Mouse (Mus musculus): Measurements from ENCODE around the gene Matk. TPM values are rescaled to one million over a fixed set of nuclear protein-coding genes. Genes with fewer than 3 reads are reported as not detected.

Matk gene
- polyA plus RNA-seq, 2 experiments, result 6.8 to 9.9 TPM

DNA sequence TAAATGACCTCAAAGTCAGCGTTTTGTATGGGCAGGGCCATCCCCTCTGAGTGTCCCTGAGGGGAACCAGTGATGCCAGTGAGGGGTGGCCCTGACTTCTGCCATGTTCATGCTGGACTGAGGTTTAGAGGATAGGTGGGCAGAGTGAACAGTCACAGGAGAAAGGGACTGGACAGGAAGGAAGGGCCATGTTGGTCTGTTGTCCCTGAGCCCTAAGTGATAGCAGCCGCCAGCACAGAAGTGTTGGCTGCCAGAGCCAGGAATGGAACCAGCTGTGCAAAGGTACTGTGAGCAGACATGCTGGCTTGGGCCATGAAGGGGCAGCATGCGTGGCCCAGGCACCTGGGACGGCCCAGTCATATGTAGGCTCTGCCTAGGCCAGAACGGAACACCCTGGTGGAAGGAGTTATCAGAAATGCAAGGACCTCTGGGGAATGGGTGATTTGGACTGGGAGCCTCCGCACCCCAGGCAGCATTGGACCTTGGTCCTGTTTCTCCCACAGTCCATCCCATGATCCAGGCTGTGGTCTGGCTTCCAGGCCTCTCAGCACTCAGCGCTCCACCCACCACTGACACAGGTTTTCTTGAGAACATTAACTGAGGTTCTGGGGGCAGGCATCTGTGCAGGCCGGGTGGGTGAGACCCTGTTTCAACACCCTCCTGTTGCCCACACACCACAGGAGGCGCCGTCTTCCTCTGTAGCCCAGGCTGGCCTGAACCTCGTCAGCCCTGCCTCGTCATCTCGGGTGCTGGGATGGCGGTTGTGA, 47.0 kb downstream of the Matk start:
- TF ChIP-seq POLR2A (IDR thresholded peaks at IDR 0.05; ENCODE audit: borderline replicate concordance, extremely low read depth, insufficient read depth, insufficient read length), result no peak
- Histone ChIP-seq H3K4me3 (replicated peaks; ENCODE audit: low read length) (no peak overlapping the region), H3K4me1 (ENCODE audit: control insufficient read depth, insufficient read depth, low read length) (peaks cover 2% of the 10 kb centered on the region; the same call in 1 of the 2 replicates), H3K4me2 (replicated peaks; ENCODE audit: low read depth, low read length, severe bottlenecking) (no peak overlapping the region), H3K9me3 (ENCODE audit: control insufficient read depth, low read length) (no peaks in the 10 kb centered on the region), H3K27ac (replicated peaks; ENCODE audit: low read depth, low read length) (no peak overlapping the region), H3K36me3 (ENCODE audit: control insufficient read depth, insufficient read depth, low read length) (0 out of 2 replicates have a peak, but pooled peaks cover 3% of the 10 kb centered on the region), H3K27me3 (ENCODE audit: control insufficient read depth, insufficient read depth, low read length) (no peaks in the 10 kb centered on the region), H3K9ac (ENCODE audit: low read depth, low read length, severe bottlenecking) (no peak overlapping the region)
- ATAC-seq (ENCODE audit: low FRiP score, low read depth), result no peak
- WGBS, result 88% methylated on average over 14 of the region's 14 CpGs
- DNase-seq (ENCODE audit: low spot score), result no peak

DNA sequence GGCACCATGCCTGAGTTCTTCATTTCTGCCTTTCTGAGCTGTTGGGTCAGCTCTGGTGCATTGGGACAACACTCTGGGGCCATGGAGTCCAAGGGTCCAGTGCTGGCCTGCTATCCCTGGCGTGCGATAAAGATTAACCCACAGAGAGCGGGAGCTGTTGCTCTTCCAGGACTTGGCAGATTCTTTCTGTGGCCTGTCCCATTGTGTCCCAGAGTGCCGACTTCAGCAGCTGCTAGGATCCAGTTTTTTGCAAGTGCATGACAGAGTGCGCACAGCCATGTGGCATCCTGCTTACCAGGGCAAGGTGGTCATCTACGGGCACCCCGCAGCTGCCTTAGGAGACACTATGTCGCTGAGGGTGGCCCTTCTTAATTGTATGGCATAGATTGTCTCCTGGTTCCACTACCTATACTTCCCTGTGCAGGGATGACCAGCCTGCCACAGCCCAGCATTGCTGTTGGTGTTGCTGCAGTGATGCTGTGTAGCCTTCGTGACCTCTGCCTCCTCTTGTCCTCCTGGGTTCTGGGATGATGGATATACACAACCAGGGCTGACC, 47.7 kb downstream of the Matk start:
- 84% methylated on average over 9 of the region's 9 CpGs for WGBS
- Histone ChIP-seq H3K27me3 (ENCODE audit: control insufficient read depth, insufficient read depth, low read length) (no peaks in the 10 kb centered on the region), H3K36me3 (ENCODE audit: control insufficient read depth, insufficient read depth, low read length) (peaks cover 4% of the 10 kb centered on the region; the same call in 1 of the 2 replicates), H3K27ac (replicated peaks; ENCODE audit: low read depth, low read length) (no peak overlapping the region), H3K4me3 (replicated peaks; ENCODE audit: low read length) (no peak overlapping the region), H3K9ac (ENCODE audit: low read depth, low read length, severe bottlenecking) (no peak overlapping the region), H3K4me1 (ENCODE audit: control insufficient read depth, insufficient read depth, low read length) (no peaks in the 10 kb centered on the region), H3K4me2 (replicated peaks; ENCODE audit: low read depth, low read length, severe bottlenecking) (no peak overlapping the region), H3K9me3 (ENCODE audit: control insufficient read depth, low read length) (no peaks in the 10 kb centered on the region)
- no peak for TF ChIP-seq POLR2A (IDR thresholded peaks at IDR 0.05; ENCODE audit: borderline replicate concordance, extremely low read depth, insufficient read depth, insufficient read length)
- ATAC-seq (ENCODE audit: low FRiP score, low read depth) (no peak), DNase-seq (ENCODE audit: low spot score) (no peak)

DNA sequence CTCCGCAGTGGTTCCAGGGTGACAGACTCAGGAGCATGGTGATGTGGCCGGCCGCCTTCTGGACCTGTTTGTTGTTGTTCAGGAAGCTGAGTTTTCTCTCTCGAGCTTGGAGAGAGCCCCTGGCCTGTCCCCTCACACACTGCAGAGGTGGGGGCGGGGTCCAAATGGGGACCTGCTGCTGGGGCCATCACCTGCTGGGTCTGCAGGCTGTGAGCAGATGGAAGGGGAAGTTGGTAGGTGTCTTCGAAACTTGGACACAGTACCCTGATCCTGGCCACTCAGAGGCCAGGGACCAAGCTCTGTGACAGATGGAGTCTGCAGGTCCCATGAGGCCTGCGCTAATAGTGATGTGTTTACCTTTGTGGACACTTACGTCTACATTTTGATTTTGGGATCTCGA, 48.6 kb downstream of the Matk start:
- H3K27me3 ChIP-seq (ENCODE audit: control insufficient read depth, insufficient read depth, low read length), result no peaks in the 10 kb centered on the region
- H3K4me3 ChIP-seq (replicated peaks; ENCODE audit: low read length), result no peak overlapping the region
- H3K9ac ChIP-seq (ENCODE audit: low read depth, low read length, severe bottlenecking), result no peak overlapping the region
- H3K36me3 ChIP-seq (ENCODE audit: control insufficient read depth, insufficient read depth, low read length), result peaks cover 12% of the 10 kb centered on the region
- no peaks in the 10 kb centered on the region for H3K9me3 ChIP-seq (ENCODE audit: control insufficient read depth, low read length)
- ATAC-seq (ENCODE audit: low FRiP score, low read depth) (no peak), DNase-seq (ENCODE audit: low spot score) (no peak)
- no peak overlapping the region for H3K4me2 ChIP-seq (replicated peaks; ENCODE audit: low read depth, low read length, severe bottlenecking)
- H3K4me1 ChIP-seq (ENCODE audit: control insufficient read depth, insufficient read depth, low read length), result no peaks in the 10 kb centered on the region
- WGBS, result 83% methylated on average over 9 of the region's 9 CpGs
- H3K27ac ChIP-seq (replicated peaks; ENCODE audit: low read depth, low read length), result no peak overlapping the region
- TF ChIP-seq POLR2A (IDR thresholded peaks at IDR 0.05; ENCODE audit: borderline replicate concordance, extremely low read depth, insufficient read depth, insufficient read length), result no peak

DNA sequence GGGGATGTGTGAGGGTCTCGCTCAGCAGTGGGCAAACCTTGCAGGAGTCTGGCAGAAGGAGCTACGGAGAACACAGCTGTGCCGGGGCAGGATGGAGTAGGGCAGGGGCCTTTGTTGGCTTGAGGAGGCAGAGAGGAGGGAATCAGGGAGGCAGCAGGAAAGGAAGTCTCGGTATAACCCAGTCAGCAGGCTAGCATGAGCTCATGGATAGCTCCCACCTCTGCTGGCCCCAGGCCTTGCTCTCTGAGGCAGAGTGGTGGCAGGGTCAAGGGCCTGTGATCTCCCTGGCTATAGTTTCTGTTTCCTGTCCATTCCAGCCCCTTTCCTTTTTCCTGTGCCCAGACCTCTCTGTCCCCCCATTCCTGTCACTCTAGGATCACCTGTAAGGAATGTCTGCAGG, 49.6 kb downstream of the Matk start:
- Histone ChIP-seq H3K27me3 (ENCODE audit: control insufficient read depth, insufficient read depth, low read length) (no peaks in the 10 kb centered on the region), H3K27ac (replicated peaks; ENCODE audit: low read depth, low read length) (no peak overlapping the region), H3K9me3 (ENCODE audit: control insufficient read depth, low read length) (no peaks in the 10 kb centered on the region), H3K4me1 (ENCODE audit: control insufficient read depth, insufficient read depth, low read length) (no peaks in the 10 kb centered on the region), H3K9ac (ENCODE audit: low read depth, low read length, severe bottlenecking) (0 out of 2 replicates have a peak overlapping the region, but pooled peaks have one; percentile 12), H3K4me3 (replicated peaks; ENCODE audit: low read length) (no peak overlapping the region), H3K36me3 (ENCODE audit: control insufficient read depth, insufficient read depth, low read length) (peaks cover 22% of the 10 kb centered on the region), H3K4me2 (replicated peaks; ENCODE audit: low read depth, low read length, severe bottlenecking) (no peak overlapping the region)
- 71% methylated on average over 4 of the region's 4 CpGs for WGBS
- TF ChIP-seq POLR2A (IDR thresholded peaks at IDR 0.05; ENCODE audit: borderline replicate concordance, extremely low read depth, insufficient read depth, insufficient read length), result no peak
- no peak for ATAC-seq (ENCODE audit: low FRiP score, low read depth)
- DNase-seq (ENCODE audit: low spot score), result no peak

DNA sequence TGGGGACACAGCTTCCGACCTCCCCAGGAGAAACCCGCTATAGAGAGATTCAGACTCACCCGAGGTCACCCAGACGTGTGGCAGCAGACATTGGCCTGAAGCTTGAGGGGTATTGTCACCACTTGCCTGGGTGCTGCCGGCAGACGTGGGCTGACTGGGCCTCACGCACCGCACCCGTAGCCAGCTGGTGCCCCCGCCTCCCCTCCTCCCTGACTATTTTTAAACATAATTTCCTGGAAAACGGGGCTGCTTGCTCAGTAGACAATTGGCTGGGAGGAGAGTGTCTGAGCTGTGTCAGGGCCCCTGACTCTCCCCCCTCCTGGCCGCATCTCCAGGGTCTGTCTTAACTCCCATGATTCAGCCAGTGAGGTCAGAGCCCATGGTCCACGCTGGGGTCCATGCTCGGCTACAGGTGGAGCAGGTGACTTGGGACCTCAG, 50.1 kb downstream of the Matk start:
- no peak overlapping the region for H3K4me3 ChIP-seq (replicated peaks; ENCODE audit: low read length)
- 70% methylated on average over 14 of the region's 14 CpGs for WGBS
- H3K27me3 ChIP-seq (ENCODE audit: control insufficient read depth, insufficient read depth, low read length), result no peaks in the 10 kb centered on the region
- H3K9ac ChIP-seq (ENCODE audit: low read depth, low read length, severe bottlenecking), result 0 out of 2 replicates have a peak overlapping the region, but pooled peaks have one; percentile 12
- ATAC-seq (ENCODE audit: low FRiP score, low read depth) (no peak), DNase-seq (ENCODE audit: low spot score) (no peak)
- H3K4me1 ChIP-seq (ENCODE audit: control insufficient read depth, insufficient read depth, low read length), result no peaks in the 10 kb centered on the region
- no peak overlapping the region for H3K4me2 ChIP-seq (replicated peaks; ENCODE audit: low read depth, low read length, severe bottlenecking)
- TF ChIP-seq POLR2A (IDR thresholded peaks at IDR 0.05; ENCODE audit: borderline replicate concordance, extremely low read depth, insufficient read depth, insufficient read length), result no peak
- H3K36me3 ChIP-seq (ENCODE audit: control insufficient read depth, insufficient read depth, low read length), result peaks cover 27% of the 10 kb centered on the region
- no peak overlapping the region for H3K27ac ChIP-seq (replicated peaks; ENCODE audit: low read depth, low read length)
- no peaks in the 10 kb centered on the region for H3K9me3 ChIP-seq (ENCODE audit: control insufficient read depth, low read length)

All from limb, embryonic 14.5 days (tissue).